ENCODE assay signal across 8 mouse cellular contexts in genomic region chr11:117781993-117782704, GRCm38 (mm10). TPM values are rescaled to one million over a fixed set of nuclear protein-coding genes. Genes with fewer than 3 reads are reported as not detected.
DNase-seq lines count a peak whose midpoint lies in the region; ATAC-seq and TF ChIP-seq lines count a peak whose summit lies in the region.

TSS of gene Tmc8 (plus strand) at chr11:117782076.
TSS of gene Tmc6 (minus strand) at chr11:117782198.

- 25% methylated on average over 24 of the region's 24 CpGs for WGBS in heart, embryonic 11.5 days (ENCODE audit: insufficient replicate concordance)
- 40% methylated on average over 24 of the region's 24 CpGs for WGBS in kidney, postnatal 0 days

- peak within 1 kb of the TSS; percentile 99 for H3K4me2 ChIP-seq in heart, embryonic 11.5 days
- H3K4me2 ChIP-seq in kidney, postnatal 0 days (ENCODE audit: low read length) = peak within 1 kb of the TSS; percentile 97

- peaks cover 17% of the 10 kb centered on the region for H3K27me3 ChIP-seq in heart, embryonic 11.5 days (ENCODE audit: control insufficient read depth, insufficient read depth, low read length)
- no peaks in the 10 kb centered on the region for H3K27me3 ChIP-seq in kidney, postnatal 0 days (ENCODE audit: insufficient read depth, low read length)

- DNase-seq in B cell, adult 2 months = peak; percentile 86 to 87
- no peak for DNase-seq in kidney, postnatal 0 days (ENCODE audit: low spot score)
- peak; percentile 71 for DNase-seq in lung, postnatal 36 days
- DNase-seq in spleen, postnatal 36 days (ENCODE audit: low spot score in 2 of 2) = peak; percentile 92 to 93
- DNase-seq in left cerebral cortex, postnatal 4 days = no peak
- no peak for DNase-seq in cerebellum, adult 9-10 months

- peaks cover 22% of the 10 kb centered on the region for H3K4me1 ChIP-seq in bone marrow macrophage, adult 2 months (ENCODE audit: control insufficient read depth, insufficient read depth, low read length)
- peaks cover 46% of the 10 kb centered on the region for H3K4me1 ChIP-seq in heart, embryonic 11.5 days (ENCODE audit: control insufficient read depth, insufficient read depth, low read length)
- H3K4me1 ChIP-seq in kidney, postnatal 0 days (replicated peaks; ENCODE audit: insufficient read depth, low read length) = peaks cover 36% of the 10 kb centered on the region

- H3K36me3 ChIP-seq in heart, embryonic 11.5 days (ENCODE audit: control insufficient read depth, insufficient read depth, low read length) = no peaks in the 10 kb centered on the region
- peaks cover 8% of the 10 kb centered on the region; the same call in 1 of the 2 replicates for H3K36me3 ChIP-seq in kidney, postnatal 0 days (ENCODE audit: insufficient read depth, low read length)

- no peak for TF ChIP-seq POLR2A in bone marrow macrophage, adult 2 months (IDR thresholded peaks at IDR 0.05; ENCODE audit: borderline replicate concordance, low read depth, low read length)

- ATAC-seq in heart, embryonic 11.5 days (replicated peaks; ENCODE audit: insufficient number of reproducible peaks, low FRiP score, low TSS enrichment) = peak; percentile 55
- no peak for ATAC-seq in kidney, postnatal 0 days (replicated peaks; ENCODE audit: low FRiP score, low read depth)

- H3K9me3 ChIP-seq in heart, embryonic 11.5 days (replicated peaks; ENCODE audit: control insufficient read depth, low read length) = no peaks in the 10 kb centered on the region
- H3K9me3 ChIP-seq in kidney, postnatal 0 days (replicated peaks; ENCODE audit: low read length) = no peaks in the 10 kb centered on the region

- peak within 1 kb of the TSS; percentile 75 for H3K4me3 ChIP-seq in bone marrow macrophage, adult 2 months (ENCODE audit: insufficient read depth, low read length)
- peak within 1 kb of the TSS; percentile 52 for H3K4me3 ChIP-seq in heart, embryonic 11.5 days (ENCODE audit: low read depth, low read length)
- peak within 1 kb of the TSS; percentile 46 for H3K4me3 ChIP-seq in kidney, postnatal 0 days (replicated peaks; ENCODE audit: low read depth, low read length)

- H3K27ac ChIP-seq in bone marrow macrophage, adult 2 months (ENCODE audit: insufficient read depth, low read depth, low read length) = peak within 1 kb of the TSS; percentile 89
- peak within 1 kb of the TSS; percentile 96 for H3K27ac ChIP-seq in heart, embryonic 11.5 days (ENCODE audit: low read depth, low read length)
- peak within 1 kb of the TSS; percentile 99 for H3K27ac ChIP-seq in kidney, postnatal 0 days

- intact Hi-C loops in left cerebral cortex, postnatal 4 days (cut with DNase I) = no loop called here

- peak within 1 kb of the TSS; percentile 74 for H3K9ac ChIP-seq in heart, embryonic 11.5 days (ENCODE audit: low read depth, low read length)
- peak within 1 kb of the TSS; percentile 52 for H3K9ac ChIP-seq in kidney, postnatal 0 days (ENCODE audit: low read depth, low read length)

- no peak for TF ChIP-seq CTCF in bone marrow macrophage, adult 2 months (IDR thresholded peaks at IDR 0.05; ENCODE audit: low read depth, low read length)
- no peak for TF ChIP-seq CTCF in kidney, postnatal 0 days (IDR thresholded peaks at IDR 0.05; ENCODE audit: low read depth)

RNA-seq across cellular contexts. Expression of gene Tmc8, which starts in this region (rescaled TPM):
- polyA plus RNA-seq in bone marrow macrophage, adult 2 months (2012; ENCODE audit: insufficient read depth, insufficient read length, missing spikeins) = 2.1 and 2.7 TPM in 2 replicates
- polyA plus RNA-seq in heart, embryonic 11.5 days (2014; fragmentation: Nextera tagmentation; extraction: Ambion mirVana) = 4.4 and 4.5 TPM in 2 replicates
- 2.3 and 3.6 TPM in 2 replicates for polyA plus RNA-seq in kidney, postnatal 0 days (2015; fragmentation: Nextera tagmentation; extraction: Ambion mirVana)
- total RNA-seq in left cerebral cortex, postnatal 4 days (2021) = 1 to 10 TPM; 1.2 to 1.5 TPM

RNA-seq across cellular contexts. Expression of gene Tmc6, which starts in this region (rescaled TPM):
- 16.7 and 36.7 TPM in 2 replicates for polyA plus RNA-seq in bone marrow macrophage, adult 2 months (2012; ENCODE audit: insufficient read depth, insufficient read length, missing spikeins)
- polyA plus RNA-seq in heart, embryonic 11.5 days (2014; fragmentation: Nextera tagmentation; extraction: Ambion mirVana) = 23.8 and 26.2 TPM in 2 replicates
- polyA plus RNA-seq in kidney, postnatal 0 days (2015; fragmentation: Nextera tagmentation; extraction: Ambion mirVana) = 38.8 and 39.2 TPM in 2 replicates
- 1 to 10 TPM; 3.5 TPM for total RNA-seq in left cerebral cortex, postnatal 4 days (2021)

Comparison
In these comparisons a context has a peak if more than half of its experiments do, and no peak if none do; other contexts are left out.
1. DNase-seq: peak in B cell, adult 2 months (2 of 2), lung, postnatal 36 days (single experiment) and spleen, postnatal 36 days (2 of 2); none in kidney, postnatal 0 days (single experiment), left cerebral cortex, postnatal 4 days (single experiment) and cerebellum, adult 9-10 months (single experiment).
2. Peak in every context shown above with its lines, with median percentiles within 50 percentile points of each other: H3K27ac ChIP-seq and H3K4me3 ChIP-seq.